Mouse (Mus musculus) frontal cortex, postnatal 14 days (tissue): Measurements from ENCODE around the gene A930017K11Rik.

ENCODE experiments used
- DNase-seq, 2 experiments: peaks; one replicate each; pipeline ENCODE4 v3.0.0; 2022; ENCODE audit warnings: low spot score in 2 of 2

Gene A930017K11Rik

DNA sequence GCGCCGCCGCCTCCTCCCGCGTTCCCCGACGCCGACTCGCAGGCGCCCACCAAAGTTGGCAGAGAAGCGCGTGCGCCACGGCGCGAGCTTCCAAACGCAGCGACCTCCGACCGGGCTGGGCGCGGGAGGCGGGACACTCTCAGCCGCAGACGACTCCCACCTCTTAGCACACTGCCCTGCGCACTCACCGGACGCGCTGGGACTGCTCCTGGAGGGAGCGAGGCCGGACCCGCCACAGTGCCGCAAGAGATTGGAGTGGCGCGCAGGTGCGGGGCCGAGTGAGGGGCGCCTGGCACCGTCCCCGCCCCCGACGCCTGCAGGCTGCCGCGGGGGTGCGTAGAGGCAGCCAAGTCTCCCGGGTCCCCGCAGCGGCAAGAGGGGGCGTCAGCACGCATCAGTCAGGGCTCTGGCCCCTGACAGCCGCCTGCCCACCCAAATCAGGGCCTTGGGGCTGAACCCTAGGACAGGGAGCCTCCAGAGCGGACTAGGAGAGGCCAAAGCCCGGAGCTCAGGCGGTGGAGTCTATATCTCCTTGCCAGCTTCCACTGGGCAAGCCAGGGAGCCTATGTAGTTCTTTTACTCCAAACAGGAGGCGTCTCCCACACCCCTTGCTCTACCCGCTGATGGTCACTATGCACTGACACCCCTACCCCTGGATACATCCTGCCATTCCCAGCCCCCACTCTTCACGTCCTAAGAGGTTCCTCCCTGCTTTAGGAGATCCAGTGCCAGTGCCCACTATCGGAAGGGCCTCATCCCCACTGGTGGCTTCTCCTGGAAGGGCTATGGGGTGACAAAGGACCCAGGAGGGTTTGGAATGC, at the start of gene A930017K11Rik:
A930017K11Rik (minus strand) TSS at position 763 of the 821 bp plus-strand sequence.
- no peak for DNase-seq

DNA sequence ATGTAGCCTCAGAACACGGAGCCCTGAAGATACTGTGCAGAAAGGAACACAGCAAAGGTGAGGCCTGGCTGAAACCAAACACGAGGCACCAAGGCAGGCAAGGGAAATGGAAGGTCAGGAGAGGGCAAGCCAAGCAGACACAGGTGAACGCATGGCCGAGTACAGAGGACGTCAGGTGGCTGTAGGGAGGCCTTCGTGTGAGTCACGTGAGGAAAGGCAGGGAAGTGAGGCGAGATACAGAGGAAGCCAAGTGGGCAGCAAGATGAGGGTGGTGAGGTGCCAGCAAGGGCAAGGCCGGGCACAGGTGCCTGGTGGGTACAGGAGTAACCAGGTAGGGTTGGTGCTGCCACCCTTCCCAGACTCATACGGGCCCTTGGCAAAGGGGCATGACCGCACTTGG, 46.1 kb upstream of the A930017K11Rik start:
- no peak for DNase-seq

DNA sequence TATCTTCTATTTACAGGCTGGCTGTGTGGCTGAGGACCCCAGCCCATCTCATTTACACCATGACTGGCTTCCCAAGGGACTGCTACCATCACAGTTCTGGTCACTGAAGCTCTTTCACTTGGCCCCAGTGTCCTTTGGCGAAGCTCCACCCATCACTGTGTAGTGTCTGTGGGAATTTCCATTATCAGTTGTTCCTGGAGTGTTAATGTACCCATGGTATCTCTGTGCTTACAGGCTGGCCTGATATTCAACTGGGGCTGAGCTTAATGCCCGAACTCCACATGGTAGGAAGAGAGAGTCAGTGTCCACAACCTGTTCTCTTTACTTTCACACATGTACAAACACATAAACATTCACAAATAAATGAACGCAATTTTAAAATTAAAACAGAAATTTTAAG, 41.1 kb upstream of the A930017K11Rik start:
- no peak for DNase-seq

DNA sequence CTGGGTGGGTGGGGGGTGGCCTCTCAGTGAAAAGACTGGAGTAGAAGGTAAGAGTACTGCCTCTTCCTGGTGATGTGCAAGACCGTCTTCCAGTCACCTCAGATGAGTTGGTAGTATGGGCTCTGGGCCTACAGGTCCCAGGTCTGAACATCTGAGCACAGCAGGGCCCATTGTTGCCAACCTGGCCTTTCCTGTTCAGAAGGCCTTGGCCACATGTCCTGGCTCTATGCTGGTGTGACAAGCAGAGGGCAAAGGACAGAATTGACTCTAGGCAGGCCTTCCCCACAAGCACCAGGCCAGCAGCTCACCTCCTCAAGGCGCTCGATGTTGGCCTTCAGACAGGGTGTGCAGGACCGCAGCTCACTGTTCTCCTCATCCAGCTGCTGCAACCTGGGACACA, 39.9 kb upstream of the A930017K11Rik start:
- no peak for DNase-seq

DNA sequence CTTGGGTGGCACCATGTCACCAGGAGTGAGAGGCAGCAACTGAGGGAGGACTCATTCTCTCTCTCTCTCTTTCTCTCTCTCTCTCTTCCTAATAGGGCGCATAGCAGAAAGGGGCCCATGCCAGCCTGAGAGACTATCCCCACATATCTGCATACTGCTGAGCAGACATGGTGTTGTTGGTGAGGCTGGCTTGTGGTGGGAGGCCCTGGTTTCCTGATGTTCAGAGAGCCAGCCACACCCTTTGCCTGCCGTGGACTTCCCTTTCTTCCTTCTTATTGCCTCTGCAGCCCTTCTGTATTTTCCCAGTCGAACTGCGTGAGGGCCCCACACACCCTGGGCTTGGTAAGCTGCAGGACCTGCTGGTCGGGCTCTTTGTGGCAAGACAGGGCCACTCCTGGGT, 38.0 kb upstream of the A930017K11Rik start:
- no peak for DNase-seq

DNA sequence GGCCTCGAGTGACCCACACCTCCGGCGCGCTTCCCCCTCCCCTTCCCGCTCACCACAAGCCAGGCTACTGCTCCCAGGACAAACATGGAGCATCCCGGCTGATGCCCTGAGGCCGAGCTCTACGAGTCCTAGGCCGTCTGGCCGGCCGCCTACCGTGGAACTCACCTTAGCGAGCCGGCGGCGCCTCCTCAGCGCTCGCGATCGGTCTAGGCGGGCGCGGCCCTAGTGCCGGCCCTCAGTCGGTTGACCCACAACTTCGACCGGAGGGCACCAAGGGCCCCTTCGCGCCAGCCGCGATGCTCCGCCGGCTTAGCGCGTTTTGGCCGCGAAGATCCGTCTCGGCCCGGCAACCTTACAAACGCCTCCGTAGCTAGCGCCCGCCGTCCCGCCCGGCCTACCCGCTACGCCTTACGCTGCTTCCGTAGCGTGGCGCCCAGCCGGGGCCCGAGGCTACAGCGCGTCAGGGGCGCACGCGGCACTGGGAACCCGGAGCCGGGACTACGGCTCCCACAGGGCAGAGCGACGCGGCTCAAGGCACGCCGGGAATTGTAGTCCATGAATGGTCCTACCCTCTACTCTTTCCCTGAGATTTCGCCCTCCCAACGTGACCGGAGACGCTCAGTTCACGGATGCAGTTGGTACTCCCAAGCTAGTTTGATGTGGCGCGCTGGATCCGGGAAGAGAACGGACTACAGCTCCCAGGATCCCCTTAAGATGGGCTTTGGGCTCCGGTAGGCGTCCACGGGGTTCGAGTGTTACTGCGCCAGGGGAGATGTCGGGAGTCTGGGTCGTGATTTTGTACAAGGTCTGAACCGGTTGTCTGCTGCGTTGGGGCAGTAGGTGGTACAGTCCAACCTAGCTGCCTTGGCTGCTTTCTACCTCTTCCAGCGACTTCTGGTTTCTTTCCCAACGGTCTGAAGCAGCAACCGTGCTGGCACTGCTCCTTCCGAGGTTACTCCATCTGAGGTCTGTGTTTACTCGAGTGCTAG, 33.2 kb upstream of the A930017K11Rik start, which contains the start of gene Capn15:
Capn15 (minus strand) TSS at position 491 of the 989 bp plus-strand sequence.
- peak; percentile 92 to 93 for DNase-seq

DNA sequence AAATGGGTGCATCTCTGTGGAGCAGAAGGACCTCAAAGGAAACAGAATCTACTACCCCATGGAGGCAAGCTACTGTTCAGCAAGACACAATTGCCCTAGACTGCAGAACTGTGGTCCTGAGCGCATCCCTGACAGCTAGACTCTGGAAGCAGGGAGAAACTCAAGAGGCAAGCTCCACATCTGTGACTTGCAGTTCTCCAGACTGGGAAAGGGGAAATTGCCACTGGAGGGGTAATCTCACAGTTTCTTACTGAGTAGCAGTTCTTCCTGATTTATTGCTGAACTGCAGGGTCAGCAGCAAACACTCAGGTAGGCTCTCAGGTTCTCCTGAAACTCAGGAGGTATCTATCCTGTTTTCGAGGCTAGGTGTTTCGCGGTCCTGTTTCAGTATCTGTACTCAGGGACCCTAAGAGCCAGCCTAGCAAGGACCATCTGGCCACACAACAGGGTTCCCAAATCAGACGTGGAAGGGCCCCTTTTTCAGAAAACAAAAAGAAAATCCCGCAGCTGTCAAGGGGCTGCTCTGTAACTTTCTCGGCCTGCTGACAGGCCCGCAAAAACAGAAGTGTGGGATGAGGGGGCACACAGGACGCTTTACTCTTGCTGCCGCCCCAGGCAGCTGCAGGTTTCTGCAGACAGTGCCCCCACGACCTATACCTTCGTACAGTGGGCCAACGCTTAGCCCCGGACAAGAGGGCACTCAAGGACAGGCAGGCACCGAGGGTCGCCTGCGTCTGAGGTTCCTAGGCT, 32.4 kb upstream of the A930017K11Rik start:
- DNase-seq = no peak

DNA sequence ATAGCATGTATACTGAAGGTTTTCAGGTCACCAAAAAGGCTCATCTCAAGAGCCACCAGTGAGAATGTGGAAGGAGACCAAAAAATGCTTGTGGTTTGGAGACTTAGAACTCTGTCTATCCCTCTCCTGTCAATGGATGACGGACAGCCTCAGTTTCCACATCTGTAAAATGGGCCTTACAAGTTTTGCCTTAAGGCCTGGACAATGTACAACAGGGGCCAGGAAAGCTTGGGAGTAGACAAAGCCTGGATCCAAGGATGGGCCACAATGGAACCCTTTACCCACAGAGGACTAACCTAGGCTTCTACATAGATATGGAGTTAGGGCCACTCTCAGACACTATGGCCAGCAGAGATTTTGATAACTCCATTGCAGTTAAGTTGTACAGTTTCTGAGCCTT, 31.7 kb upstream of the A930017K11Rik start:
- DNase-seq = no peak

DNA sequence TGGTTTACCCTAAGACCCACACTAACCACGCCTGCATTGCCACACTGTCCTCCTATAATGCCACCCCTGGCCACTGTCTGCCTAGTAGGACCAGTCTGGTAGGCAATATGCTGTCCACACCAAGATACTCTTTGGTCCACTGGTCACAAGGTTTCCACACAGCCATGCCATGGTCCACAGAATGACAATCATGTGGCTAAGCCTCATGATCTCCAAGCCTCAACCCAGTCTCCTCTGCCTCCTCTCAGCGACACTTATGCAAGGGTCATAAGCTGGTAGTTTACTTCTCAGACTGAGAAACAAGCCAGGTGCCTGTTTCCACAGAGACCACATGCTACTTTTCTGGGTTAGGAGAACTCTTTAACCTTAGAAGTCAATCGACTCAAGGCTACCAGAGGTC, 30.5 kb upstream of the A930017K11Rik start:
- DNase-seq = no peak

DNA sequence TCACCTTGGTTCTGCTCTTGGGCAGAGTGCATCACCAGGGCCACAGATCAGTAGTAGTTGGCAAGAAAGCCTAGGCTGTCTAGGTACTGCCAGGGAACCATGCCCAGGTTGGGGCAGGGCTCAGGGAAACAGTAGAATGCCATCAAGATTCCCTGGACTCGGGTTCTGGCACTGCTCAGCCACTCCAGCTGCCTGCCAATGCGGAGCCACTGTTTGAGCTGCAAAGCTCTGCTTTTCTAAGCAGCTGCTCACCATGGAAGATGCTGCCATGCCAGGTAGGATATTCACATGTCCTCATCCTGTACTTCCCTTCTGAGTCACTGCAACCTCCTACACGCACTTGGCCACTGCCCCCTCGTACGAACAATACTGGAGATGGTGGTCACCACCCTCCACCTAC, 28.5 kb upstream of the A930017K11Rik start:
- no peak for DNase-seq

DNA sequence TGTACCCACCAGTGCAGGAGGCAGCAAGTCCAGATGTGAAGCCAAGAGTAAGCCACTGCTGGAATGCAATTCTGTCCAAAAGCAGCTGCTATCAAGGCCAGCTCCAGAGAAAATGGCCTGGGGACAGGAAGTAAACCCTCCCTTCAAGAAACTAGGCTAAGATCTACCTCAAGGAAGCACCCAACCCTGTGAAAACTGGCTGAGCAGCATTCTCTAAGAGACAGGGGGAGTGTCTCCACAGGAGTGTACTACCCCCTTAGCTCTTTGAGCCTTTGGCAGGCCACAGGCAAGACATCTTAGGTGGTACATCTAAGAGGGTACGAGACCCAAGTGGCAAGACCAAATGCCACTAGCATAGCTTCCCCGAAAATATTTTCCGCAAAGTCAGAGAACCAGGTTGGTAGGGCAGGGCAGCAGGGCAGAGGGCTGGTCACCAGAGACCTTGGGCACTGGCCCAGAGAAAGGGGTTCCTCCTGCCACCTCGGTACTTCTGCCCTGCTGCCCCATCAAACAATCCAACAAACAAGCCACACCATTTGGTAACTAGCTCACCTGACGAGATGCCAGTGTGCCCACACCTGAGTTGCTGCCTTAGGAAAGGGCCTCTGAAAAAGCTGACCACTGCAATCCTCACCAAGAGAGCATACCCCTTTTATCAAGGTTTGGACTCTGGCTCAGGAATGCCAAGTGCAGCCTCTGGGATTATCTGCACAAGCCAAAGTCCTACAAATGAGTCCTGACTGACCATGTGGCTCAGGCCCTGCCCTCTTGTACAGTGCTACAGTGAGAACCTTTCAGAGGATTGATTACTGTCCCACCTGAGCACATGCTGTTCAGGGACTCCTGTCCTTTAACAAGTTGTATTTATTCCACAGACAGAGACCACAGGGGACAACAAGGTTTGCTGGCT, 27.7 kb upstream of the A930017K11Rik start:
- DNase-seq = no peak

DNA sequence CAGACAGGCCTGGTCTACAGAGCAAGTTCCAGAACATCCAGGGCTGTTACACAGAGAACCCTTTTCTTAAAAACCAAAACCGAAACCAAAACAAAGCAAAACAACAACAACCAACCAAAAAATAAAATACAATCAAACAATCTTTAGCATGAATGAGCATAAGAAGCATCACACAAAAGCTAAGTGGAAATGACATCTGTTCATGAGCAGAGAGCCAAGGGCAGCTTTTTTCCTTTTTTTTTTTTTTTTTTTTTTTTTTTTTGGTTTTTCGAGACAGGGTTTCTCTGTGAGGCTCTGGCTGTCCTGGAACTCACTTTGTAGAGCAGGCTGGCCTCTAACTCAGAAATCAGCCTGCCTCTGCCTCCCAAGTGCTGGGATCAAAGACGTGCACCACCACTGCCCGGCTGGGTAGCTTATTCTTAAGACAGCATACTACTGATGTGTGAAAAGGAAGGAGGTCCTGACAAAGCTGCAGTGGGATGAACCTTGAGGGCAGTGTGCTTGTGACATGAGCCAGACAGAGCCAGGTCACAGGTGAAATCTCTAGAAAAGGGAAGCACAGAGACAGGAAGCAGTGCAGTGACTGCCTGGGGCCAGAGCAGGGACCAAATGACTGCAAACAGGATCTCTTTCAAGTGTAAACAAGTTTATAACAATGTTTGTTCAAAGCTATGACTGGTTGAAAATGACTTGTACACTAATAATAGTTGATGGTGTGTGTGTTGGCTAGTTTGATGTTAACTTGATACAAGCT, 18.8 kb upstream of the A930017K11Rik start:
- no peak for DNase-seq

DNA sequence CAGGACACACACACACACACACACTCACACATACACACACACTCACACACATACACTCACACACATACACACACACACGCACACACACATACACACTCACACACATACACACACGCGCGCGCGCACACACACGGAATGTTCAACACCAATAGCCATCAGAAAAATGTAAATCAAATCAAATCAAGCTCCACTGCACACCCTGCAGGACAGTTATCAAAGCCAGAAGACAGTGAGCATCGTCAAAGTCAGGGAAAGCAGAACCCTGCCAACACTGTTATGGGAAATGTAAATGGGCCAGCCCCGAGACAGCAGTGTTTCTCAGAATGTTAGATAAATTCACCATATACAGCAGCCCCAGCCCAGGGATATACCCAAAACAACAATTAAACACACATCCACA, 18.1 kb upstream of the A930017K11Rik start:
- no peak for DNase-seq

DNA sequence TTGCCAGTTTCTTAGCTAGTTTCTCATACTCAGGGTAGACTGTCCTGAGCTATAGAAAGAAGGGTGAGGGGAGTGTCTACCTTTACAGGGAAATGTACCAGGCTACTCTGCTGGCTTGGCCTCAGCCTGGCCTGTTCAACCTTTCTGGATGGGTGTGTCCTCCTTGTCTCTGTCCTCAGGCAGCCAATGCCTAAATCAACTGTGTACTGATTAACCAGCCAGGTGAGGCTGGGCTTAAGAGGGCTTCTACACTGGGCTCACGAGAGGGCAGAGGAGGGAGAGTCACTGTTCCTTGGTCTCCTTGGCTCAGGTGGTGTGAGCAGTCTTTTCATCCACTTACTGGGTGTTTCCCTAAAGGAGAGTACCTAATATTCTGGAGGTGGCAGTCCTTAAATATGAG, 15.8 kb upstream of the A930017K11Rik start:
- DNase-seq = no peak

DNA sequence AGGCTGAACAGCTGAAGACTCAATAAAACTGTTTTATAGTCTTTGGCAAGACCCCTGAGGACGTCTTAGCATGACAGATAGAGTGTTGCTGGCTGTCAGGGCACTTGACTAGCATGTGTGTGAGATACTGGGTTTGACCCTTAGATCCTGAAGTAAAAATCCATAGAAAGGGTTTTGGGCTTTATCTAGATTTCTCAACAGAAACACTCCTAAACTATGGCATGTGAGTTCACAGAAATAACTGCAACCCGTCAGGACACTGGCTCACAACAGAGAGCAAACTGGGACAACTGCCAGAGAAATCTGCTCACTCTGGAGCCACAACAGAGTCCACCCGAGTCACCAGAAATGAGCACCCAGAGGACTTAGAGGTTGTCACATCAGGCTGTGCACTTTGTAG, 15.3 kb upstream of the A930017K11Rik start:
- no peak for DNase-seq

DNA sequence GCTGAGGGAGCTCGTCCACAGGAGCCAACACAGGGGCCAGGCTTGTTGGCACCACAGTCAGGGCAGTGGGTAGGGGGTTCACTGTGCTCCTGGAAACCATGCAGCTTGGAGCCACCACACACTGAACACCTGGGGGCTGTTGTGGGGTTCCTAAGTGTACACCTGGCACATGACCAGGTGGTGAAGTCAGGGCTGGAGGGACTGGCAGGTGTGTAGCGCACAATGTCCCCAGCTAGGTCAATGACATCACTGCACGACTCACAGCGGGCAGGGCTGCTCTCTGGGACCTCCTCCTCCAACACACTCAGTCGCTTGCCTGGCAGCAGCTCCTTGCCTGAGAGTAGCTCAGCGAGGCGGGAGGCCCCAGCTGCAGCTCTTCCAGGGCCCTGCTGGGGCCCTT, 11.9 kb upstream of the A930017K11Rik start:
- DNase-seq = no peak

DNA sequence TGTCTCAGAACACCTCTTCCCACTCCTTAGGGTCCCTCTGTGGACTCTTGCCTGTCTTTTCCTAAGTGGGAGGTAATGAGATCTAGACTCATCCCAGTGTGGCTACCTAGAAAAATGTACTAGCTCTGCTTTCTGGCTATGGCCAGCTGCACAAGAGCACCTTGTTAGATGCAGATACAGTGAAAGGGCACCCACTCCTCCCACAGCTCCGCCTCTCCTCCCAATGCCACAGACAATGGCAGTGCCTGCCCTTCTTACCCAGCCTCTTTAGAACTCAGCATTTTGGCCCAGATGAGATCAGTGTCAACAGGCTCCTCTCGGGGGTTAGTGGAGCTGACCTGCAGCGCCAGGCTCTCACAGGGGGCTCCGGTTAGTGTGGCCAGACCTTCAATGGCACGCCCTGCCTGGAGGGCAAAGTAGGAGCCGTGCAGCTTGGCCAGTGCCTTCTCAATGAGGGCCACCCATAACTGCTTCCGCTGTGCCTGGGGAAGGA, 10.1 kb upstream of the A930017K11Rik start:
- no peak for DNase-seq

DNA sequence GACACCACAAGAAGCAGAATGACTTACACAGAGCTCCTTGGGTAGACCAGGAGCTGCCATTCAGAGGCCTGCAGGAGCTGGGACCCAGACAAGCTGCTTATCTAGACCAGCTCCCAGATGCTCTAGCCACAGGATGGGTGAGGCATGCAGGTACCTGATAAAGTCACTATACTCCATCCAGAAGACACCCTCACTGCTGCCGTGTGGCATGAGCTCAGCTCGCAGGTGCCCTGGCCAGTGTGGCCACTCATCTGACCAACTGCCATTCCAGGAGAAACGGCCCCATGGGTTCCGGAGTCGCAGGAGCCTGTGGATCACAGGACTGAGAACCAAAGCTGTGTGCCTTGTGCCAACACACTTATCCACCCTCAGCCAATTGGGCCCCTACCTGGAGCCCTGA, 9.2 kb upstream of the A930017K11Rik start:
- DNase-seq = no peak

DNA sequence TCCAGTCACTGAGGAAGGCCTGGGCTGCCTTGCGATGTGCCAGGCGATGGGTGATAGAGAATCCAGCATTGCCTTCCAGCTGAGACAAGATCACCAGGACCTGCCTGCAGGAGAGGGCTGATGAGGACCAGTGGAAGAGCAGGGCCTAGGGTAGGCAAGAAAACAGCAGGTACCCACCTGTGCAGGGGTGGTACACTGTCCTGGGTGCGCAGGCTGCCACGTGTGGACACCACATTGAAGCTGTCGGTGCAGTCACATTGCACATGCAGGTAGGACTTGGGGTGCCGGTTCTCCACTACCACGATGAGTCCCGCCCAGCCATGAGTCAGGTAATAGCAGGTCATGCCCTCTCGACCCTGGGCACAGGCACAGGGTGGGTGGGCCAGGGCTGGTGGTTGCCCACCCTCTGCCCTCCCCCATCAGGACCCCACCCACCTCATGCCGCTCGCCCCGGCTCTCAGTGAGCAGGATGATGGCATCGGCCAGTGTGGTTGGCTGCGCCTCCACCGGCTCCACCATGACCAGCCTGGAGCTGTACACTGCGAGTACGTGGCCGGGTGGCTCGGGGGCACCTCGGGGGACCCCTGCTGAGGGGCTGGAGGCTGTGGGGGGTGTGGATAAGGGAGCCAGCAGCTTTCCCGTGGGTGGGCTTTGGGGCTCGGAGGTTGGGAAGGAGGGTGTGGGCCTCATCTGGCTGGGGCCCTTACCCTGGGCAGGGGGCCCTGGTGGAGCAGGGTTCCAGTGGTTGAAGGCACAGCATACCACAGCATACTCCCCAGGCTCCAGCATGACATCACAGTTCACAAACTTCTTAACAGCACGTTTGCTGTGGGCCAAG, 7.5 kb upstream of the A930017K11Rik start:
- DNase-seq = no peak
